Mouse (Mus musculus) layer of hippocampus, postnatal 10 days (tissue): ENCODE measurements around the gene Lrrc75a. TPM values are rescaled to one million over a fixed set of nuclear protein-coding genes. Genes with fewer than 3 reads are reported as not detected.
A peak's percentile ranks its signal among the peaks of the same experiment; 100 is the strongest.

Experiments
- DNase-seq, 2 experiments: peaks; one replicate each; pipeline ENCODE4 v3.0.0; 2021; ENCODE audit warnings: low spot score in 2 of 2
- total RNA-seq, 2 experiments: library from RNA; stranded (reverse); gene quantifications; 2 replicates each; pipeline ENCODE4 v1.2.3; 2021

Gene Lrrc75a
- total RNA-seq, 2 experiments from 2014 or later: 10.7 to 11.3 TPM

DNA sequence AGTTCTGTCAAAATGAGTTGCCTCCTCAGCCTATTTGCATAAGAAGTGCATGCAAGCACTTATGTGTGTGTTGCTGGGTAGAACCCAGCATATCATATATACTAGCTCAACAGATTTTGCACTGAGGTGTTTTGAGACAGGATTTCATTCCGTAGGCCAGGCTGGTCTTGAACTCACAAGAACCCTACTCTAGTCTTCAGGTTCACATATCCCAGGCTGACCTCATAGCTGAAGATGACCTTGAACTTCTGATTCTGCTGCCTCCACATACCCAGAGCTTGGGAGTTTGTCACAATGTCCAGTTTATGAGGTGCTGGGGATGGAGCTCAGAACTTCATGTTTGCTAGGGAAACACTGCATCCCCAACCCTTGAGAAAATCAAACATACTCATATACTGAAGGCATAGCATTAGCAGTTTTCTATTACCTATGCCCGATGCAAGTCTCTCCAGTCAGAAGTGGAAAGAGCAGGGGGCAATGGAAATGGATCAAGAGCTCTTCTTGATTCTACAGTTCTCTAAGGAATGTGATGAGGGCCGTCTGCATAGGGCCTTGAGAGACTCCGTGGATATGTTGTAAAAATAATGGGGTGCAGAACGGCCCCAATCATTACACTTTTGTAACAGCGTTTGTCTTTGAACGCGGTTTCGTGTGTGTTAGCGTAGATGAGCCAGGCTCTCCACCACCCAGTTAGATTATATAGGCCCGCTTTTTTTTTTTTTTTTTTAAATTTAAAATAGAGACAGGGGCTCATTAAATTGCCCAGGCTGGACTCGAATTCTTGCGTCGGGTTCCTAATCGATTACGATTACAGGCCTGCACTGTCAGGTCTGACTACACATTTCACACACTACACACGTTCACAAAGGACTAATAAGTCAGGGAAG is 46.3 kb downstream of the Lrrc75a start:
- DNase-seq: no peak

DNA sequence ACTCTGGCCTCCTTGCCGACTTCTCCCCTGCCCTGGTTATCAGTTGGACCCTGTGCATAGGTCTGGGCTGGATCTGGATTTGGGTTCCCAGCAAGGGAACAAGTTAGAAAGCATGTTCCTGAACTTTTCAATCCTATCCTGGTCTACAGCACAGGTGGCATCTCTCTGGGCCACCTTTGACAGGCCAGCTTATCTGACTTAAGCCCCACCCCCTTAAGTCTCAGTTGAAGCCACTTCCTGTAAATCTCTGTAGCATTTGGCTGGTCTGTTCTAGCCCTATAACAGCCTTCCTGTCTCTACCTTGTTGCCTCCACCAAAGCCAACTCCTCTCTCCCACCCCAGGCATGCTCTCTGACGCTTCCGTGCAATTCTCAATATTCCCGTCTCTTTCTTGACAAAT is 49.8 kb downstream of the Lrrc75a start:
- DNase-seq: no peak

DNA sequence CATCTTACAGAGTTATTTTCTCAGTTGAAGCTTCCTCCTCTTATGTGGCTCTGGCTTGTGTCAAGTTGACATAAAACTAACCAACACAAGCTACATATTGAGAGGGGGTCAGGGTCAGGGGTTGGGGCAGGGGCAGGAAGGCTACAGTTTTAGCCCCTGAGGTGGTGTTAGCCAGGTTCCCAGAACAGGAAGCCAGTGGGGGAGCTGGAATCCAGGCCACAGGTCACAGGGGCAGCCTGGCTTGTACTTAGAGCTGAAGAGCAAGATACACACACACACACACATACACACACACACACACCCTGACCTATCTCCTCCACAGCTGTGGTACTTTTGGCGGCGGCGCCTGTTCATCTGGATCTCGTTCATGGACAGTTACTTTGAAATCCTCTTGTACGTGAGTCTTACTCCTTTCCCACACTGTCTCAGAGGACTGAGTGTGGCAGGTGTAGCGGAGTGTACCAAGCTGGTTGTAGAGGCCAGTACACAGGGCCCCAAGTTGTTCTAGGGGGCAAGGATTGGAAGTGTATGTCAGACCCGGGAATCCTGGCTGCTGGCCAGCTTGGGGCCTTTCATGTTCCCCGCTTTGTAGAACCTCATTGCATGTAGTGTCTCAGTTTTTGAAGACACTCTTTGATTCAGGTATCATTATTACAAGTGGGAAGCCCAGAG is 56.3 kb downstream of the Lrrc75a start:
- no peak for DNase-seq

DNA sequence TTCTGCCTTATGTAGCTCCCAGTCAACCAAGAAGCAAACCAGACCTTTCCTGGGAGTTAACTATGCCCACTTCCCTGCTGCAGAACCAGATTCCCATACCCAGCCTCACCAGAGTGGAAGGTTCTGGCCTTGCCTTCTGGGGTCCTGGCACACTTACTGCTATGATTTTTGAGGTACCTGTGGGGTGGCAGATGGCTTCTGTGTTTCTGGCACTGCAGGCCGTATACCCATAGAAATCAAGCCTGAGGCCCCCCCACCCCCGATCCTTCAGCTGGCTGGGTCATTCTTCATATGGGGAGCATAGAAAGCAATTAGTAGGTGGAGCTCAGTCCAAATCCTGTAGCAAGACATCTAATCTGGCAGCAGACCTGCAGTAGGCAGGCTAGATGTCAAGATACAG is 57.3 kb downstream of the Lrrc75a start:
- DNase-seq: no peak

GRCm38 (mm10) chr11:62589391-62589790 is 58.9 kb downstream of the Lrrc75a start:
- no peak for DNase-seq

GRCm38 (mm10) chr11:62587034-62587433 is 61.3 kb downstream of the Lrrc75a start:
- DNase-seq: no peak

DNA sequence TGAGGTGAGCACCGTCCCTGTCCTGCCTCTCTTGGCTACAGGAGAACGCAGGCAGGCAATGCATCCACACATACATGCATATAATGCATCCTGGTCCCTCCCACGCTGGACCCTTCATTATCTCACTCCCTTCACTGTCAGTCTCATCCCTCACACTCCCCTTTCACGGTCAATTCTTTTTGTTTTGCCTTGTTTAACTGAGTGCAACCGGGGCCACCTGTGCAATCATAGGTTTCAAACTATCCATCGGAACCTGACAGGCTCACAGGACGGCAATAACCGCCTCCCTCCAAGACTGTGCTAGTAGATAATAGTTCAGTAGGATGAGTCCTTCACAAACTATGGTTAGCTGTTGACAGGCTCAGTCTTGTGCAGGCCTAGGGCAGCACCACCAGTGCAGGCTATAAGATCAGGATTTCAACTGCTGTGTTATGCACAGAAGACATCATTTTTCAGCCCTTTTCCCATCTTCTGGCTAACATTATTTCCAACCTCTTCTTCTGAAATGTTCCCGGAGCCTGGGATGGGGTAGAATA is 63.6 kb downstream of the Lrrc75a start:
- no peak for DNase-seq

DNA sequence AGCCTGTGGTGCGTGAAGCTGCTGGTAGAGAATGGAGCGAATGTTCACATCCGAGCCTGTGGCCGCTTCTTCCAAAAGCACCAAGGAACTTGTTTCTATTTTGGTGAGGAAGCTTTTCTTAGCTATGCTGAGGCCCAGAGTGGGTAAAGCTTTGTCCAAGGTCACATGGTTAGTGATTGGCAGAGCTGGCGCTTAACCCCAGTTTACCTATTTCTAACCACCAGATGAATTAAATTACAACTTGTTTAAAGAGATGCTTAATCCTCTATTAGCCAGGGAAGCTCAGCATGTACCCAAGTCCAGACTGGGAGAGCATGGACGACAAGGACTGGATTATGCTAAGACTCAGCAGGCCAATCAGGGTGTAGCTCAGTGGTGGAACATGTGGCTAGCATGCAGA is 65.3 kb downstream of the Lrrc75a start:
- no peak for DNase-seq

- peak; percentile 30 to 38 for DNase-seq
Observed at GRCm38 (mm10) chr11:62576530-62577152, 71.7 kb downstream of the Lrrc75a start.

- peak; percentile 48 to 57 for DNase-seq
Observed at GRCm38 (mm10) chr11:62575659-62576438, 72.5 kb downstream of the Lrrc75a start.

- DNase-seq: peak; percentile 92 to 93
Observed at GRCm38 (mm10) chr11:62575297-62575658, 73.0 kb downstream of the Lrrc75a start.

- DNase-seq: no peak
Observed at GRCm38 (mm10) chr11:62574703-62575085, 73.6 kb downstream of the Lrrc75a start.

DNA sequence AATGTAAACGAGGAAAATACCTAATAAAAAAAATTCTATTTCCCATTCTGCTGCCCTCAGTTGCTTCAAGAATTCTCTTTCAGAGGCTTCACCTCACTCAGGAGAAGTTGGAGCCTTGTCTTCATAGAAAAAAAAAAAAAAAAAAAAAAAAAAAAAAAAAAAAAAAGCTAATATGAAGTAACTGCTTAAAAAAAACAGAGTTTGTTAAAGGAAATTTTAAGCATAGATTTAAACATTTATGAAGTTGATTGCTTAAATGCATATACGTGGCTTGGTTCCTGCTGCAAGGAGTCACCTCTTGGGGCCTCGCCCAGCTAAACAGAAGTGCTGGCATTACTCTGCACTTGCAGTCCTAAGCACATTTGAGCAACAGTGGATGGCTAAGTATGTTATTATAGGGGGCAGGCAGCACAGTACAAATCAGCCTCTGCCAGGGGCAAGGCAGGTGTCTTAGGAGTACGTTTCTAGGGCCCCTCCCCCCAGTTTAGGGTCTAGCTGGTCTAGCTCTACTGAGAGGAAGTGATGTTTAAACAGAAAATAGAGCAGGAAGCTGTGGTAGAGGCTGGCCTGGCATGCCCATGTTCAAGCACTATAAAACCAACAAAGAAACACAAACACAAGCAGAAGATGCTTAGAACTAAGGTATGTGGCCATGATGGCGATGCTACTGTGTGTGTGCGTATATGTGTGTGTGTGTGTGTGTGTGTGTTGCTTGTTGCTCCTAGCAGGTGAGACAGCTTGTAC is 74.2 kb downstream of the Lrrc75a start, which contains the start of gene Trpv2:
TSS of gene Trpv2 (plus strand) at position 528 of the 744 bp plus-strand sequence.
- DNase-seq: no peak

- DNase-seq: no peak
Observed at GRCm38 (mm10) chr11:62568300-62568699, 80.0 kb downstream of the Lrrc75a start.

GRCm38 (mm10) chr11:62566211-62566610 is 82.1 kb downstream of the Lrrc75a start:
- no peak for DNase-seq

- no peak for DNase-seq
Observed at GRCm38 (mm10) chr11:62565747-62566146, 82.6 kb downstream of the Lrrc75a start.

DNA sequence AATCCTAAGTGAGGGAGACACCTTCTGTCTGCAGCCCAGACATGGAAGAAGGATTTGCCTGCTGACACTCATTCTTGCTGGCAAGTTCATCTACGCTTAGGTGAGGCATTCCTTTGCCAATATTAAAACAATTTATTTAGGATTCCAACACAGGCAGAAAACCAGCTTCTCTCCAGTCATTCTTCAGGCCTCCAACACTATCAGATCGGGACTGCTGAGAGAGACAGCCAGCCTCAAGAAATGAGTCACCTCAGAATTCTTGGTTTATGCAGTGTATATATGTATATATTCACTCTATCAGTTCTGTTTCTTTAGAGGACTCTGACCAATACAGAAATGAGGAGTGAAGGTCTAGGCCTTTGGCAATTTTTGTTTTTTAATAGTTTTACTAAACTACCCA is 84.7 kb downstream of the Lrrc75a start:
- DNase-seq: no peak

DNA sequence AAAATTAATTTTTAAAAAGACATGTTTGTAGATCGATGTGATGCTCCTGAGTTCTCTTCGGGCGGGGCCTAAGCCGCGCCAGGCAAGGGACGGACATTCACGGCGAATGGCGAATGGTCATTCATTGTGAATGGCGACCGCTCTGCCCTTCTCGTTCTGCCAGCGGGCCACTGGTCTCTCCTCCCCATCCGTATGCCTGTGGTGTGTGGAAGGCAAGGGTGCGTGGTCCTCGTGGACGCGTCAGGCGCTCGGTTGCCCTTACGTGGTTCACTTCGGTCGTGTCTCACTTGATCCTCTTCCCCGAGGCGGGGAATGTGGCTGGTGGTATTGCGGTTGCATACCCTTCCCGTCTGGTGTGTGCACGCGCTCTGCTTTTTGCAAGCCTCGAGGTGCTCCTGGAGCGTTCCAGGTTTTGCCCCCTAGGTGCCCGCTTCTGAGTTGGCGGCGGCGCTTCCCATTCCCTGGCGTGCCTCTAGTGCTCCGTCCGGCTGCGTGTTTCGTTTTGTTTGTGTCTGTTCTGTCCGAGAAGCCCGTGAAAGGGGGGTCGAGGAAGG is 87.8 kb downstream of the Lrrc75a start:
- no peak for DNase-seq

GRCm38 (mm10) chr11:62558961-62559646 is 89.2 kb downstream of the Lrrc75a start:
- DNase-seq: no peak
